Mouse (Mus musculus) frontal cortex, postnatal 10 days (tissue): ENCODE measurements around the gene Tjp1.

ENCODE experiments used
- DNase-seq, 2 experiments: peaks; one replicate each; pipeline ENCODE4 v3.0.0; 2022; ENCODE audit warnings: low spot score in 2 of 2, mixed read lengths in 1 of 2

The Tjp1 gene

GRCm38 (mm10) chr7:65359774-65360173 lies 167.8 kb downstream of the Tjp1 start:
- no peak for DNase-seq

GRCm38 (mm10) chr7:65357538-65357937 lies 170.0 kb downstream of the Tjp1 start:
- DNase-seq = peak in 1 of 2 experiments; percentile 32

DNA sequence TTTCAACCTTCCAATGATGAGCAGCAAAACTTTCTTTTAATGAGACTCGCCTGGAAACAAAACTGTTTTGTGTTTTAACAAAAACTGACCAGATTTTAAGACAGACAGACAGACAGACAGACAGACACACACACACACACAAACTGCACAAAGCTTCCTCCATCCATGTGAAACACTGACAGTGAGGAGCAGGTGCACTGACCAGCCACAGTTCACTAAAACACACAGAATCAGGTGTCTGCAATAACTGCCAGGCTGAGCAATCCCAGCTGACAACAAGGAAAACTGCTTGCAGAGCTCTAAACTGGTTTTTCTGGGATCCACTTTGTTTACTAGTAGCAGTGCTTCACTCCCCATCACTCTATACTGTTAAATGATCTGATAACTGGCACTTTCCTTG lies 171.4 kb downstream of the Tjp1 start:
- no peak for DNase-seq

GRCm38 (mm10) chr7:65354908-65355307 lies 172.7 kb downstream of the Tjp1 start:
- no peak for DNase-seq

GRCm38 (mm10) chr7:65350348-65351079 lies 177.1 kb downstream of the Tjp1 start:
- no peak for DNase-seq

- no peak for DNase-seq
These were observed 179.0 kb downstream of the Tjp1 start for GRCm38 (mm10) chr7:65348540-65348939.

DNA sequence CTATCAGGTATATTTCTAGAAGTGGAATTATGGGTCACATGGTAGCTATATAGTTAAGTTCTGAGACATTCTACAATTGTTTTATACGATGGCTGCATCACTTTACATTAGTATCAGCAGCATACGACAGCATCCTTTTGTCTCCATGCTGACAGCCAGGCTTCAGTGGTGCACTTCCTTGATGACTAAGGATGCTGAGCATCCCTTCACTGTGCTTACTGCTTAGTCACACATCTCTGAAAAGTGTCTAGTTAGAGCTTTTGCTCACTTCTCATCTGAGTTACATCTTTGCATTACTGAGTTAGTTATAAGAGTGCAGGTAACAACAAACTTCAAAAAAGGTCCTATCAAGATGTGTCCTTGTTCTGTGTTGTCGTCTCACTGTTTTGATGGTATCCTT lies 182.3 kb downstream of the Tjp1 start:
- no peak for DNase-seq

- DNase-seq = no peak
These were observed 189.9 kb downstream of the Tjp1 start for GRCm38 (mm10) chr7:65337581-65338270.

GRCm38 (mm10) chr7:65333081-65333760 lies 194.4 kb downstream of the Tjp1 start:
- no peak for DNase-seq

DNA sequence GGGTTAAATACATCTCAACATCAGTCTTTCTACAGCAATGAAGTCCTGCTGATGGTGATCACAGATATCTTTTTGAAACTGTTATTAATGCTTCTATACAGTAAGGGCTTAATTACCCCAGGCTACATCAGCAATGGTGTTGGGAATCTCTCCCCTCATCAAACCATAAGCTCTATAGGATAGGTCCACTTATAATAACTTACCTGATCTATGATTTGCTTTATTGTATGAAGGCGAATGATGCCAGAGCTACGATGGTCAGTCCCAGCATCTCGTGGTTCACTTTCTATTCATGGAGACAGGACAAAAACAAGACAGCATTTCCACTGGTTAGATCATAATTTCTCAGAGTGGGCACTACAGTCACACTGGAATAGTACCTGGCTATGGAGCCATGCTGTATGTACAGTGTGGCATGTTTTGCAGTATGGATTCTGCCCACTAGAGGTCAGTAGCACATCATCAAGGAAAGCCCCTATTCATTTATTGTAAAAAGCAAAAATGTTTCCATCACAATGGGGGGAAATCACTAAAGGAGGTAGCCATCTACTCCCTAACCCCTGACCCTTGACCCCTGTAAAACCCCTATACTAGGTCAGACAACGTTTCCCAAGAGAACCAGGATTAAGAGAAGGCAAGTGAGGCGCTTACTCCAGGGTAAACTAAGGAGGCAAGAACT lies 208.4 kb downstream of the Tjp1 start:
- peak in 1 of 2 experiments; percentile 51 for DNase-seq

DNA sequence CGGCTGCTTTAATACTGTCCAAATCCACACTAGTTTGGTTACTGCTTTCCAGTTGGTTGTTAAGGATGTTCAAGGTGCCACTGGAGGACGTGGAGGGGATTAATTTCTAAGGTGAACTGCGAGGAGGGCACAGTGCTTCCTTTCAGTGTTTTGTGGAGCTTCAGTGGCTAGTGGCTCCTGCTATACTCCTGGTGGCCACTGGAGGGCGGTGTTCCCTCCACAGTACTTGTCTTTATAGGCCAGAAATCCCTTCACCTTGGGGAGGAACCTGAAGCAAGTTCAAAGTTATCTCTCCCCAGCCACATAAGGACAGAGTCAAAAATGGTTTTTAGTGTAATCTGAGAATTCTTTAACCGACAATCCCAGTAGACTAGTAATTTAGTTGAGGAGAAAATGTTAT lies 210.2 kb downstream of the Tjp1 start:
- DNase-seq = peak in 1 of 2 experiments; percentile 58

- DNase-seq = no peak
These were observed 212.4 kb downstream of the Tjp1 start for GRCm38 (mm10) chr7:65315182-65315581.

GRCm38 (mm10) chr7:65296675-65297589 lies 230.6 kb downstream of the Tjp1 start:
- no peak for DNase-seq

DNA sequence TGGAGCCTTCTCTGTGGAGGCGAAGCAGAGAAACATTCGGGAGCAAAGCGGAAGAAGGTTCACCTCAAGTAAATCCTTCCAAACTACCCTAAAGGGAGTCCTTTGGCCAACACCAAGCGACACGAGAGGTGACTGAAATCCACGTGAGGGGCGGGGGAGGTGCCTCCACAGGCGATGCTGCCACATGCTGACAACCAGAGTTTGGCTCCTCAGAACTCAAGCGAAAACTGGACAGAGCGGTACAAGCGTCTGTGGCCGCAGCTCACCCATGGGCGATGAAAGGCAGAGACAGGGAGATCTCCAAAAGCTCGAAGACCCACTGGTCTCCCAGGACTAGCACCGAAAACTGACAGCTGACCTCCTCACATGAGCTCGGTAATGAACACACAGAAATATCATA lies 244.7 kb downstream of the Tjp1 start:
- no peak for DNase-seq

DNA sequence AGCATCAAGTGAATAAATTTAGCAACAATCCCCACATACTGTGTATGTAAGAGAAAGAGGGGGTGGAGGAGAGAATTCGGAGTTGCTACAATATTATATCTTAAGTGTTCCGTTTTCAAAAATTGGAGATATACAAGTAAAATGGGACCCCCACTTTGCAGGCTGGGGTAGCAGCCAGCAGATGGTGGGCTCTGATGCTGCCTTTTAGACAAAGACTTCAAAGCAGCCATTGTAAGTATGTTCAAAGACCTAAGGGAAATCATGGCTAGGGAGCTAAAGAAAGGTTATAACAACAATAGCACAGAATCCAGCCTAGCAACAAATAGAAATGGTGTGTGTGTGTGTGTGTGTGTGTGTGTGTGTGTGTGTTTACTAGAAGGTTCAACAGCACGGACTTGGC lies 245.6 kb downstream of the Tjp1 start:
- no peak for DNase-seq

GRCm38 (mm10) chr7:65280944-65281912 lies 246.4 kb downstream of the Tjp1 start:
- DNase-seq = no peak

DNA sequence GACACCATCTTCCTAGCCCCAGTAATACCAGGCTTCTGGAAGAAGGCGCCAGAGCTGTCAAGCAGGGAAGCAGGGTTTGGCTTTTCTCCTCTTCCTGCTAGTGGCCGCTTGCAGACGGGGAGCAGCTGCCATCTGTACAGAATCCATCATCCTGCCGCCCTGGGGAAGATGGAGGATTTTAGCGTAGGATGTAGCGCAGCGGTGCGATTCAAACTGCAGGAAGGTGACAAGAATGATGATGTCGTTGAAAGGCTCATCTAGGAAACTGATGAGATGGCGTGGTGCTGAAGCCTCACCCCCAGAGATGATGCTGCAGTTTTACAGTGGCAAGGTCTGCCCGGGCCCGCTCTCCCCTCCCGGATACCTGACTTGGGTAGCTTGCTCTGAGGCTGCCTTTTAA lies 248.3 kb downstream of the Tjp1 start:
- peak in 1 of 2 experiments; percentile 27 for DNase-seq

DNA sequence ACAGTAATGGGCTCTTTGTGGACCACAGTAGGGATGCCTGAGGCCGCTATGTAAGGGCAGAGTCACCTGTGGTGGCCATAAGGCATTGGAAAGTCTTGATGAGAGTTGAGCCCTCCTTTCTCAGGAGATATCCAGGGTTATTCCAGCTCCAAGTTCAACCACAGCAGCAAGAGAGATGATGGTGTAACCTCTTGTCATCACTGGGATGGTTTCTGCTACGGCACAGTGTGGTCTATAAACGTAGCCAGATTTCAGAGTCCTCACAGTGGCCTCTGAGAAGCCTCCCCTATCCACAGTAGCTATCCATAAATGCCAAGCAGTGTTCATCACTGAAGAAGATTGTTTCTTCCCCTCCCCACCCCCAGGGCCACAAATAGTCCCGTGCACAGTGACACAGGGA lies 251.8 kb downstream of the Tjp1 start:
- no peak for DNase-seq

- DNase-seq = no peak
These were observed 253.4 kb downstream of the Tjp1 start for GRCm38 (mm10) chr7:65274216-65274615.

DNA sequence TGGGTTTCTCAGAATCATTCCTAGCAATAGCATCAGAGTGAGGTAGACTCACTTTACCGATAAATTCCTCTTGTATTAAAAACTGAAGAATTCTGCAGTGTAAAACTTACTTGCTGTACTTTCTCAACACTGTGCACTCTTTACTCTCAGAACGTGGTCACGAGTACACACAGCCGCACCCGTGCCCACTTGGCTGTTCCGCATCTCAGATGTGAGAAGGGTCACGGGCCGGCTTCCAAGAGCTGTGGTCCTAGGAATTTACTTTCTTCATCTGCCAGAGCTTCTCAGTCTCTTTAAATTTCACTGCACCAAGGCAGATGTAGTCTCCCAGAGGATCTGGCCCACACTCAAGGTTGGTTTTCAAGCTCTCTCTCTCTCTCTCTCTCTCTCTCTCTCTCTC lies 277.9 kb downstream of the Tjp1 start:
- no peak for DNase-seq
